Mouse (Mus musculus): Measurements from ENCODE around the gene Ssc5d.

GRCm38 (mm10) chr7:4902404-4902803 is 23.2 kb upstream of the Ssc5d start:
- TF ChIP-seq CTCF (conservative IDR thresholded peaks at IDR 0.05; ENCODE audit: low read length), result no peak
- no peak; the same call in 1 of the 2 replicates for TF ChIP-seq POU5F1 (IDR thresholded peaks at IDR 0.05; ENCODE audit: borderline replicate concordance, low read length)
- TF ChIP-seq NANOG (IDR thresholded peaks at IDR 0.05; ENCODE audit: borderline replicate concordance, low read length), result no peak; the same call in 1 of the 2 replicates
